Mouse (Mus musculus) lung, postnatal 0 days (tissue): ENCODE measurements around the gene Suds3. TPM values are rescaled to one million over a fixed set of nuclear protein-coding genes. Genes with fewer than 3 reads are reported as not detected.

ENCODE experiments used
- ATAC-seq: fragments of 200-750 bp; cut with Nextera tagmentation; 2 replicates; pipeline ENCODE4 v1.8.0; 2017; ENCODE audit warnings: moderate library complexity
- DNase-seq: peaks from one replicate; pipeline ENCODE4 v3.0.0-alpha.2; 2016; ENCODE audit warnings: low spot score
- H3K27ac ChIP-seq: fragments of 300-500 bp; sonication (generic); 2 replicates; pipeline ENCODE4 v1.5.1; 2014; ENCODE audit warnings: antibody characterized with exemption, mild to moderate bottlenecking, low read length, mixed read lengths
- H3K27me3 ChIP-seq: fragments of 300-500 bp; sonication (generic); replicated peaks from 2 replicates; pipeline ENCODE4 v1.6.1; 2014; ENCODE audit warnings: low read length, mixed read lengths; ENCODE audit not compliant: insufficient read depth
- H3K36me3 ChIP-seq: fragments of 300-500 bp; sonication (generic); 2 replicates; pipeline ENCODE4 v1.6.1; 2014; ENCODE audit warnings: low read length, mixed read lengths; ENCODE audit not compliant: insufficient read depth
- H3K4me1 ChIP-seq: fragments of 300-500 bp; sonication (generic); 2 replicates; pipeline ENCODE4 v1.6.1; 2014; ENCODE audit warnings: antibody characterized with exemption, low read depth, low read length, mixed read lengths; ENCODE audit not compliant: insufficient read depth
- H3K4me2 ChIP-seq: fragments of 300-500 bp; sonication (generic); replicated peaks from 2 replicates; pipeline ENCODE4 v1.6.1; 2014; ENCODE audit warnings: low read depth, mild to moderate bottlenecking, low read length, moderate library complexity, mixed read lengths
- H3K4me3 ChIP-seq: fragments of 300-500 bp; sonication (generic); 2 replicates; pipeline ENCODE4 v1.5.1; 2014; ENCODE audit warnings: low read depth, low read length
- H3K9ac ChIP-seq: fragments of 300-500 bp; sonication (generic); replicated peaks from 2 replicates; pipeline ENCODE4 v1.6.1; 2014; ENCODE audit warnings: low read depth, mild to moderate bottlenecking
- H3K9me3 ChIP-seq: fragments of 300-500 bp; sonication (generic); 2 replicates; pipeline ENCODE4 v1.6.1; 2016; ENCODE audit warnings: low read length, mixed read lengths
- CTCF ChIP-seq: IDR thresholded peaks from 2 replicates; pipeline ENCODE4 v1.5.1; 2016; ENCODE audit warnings: antibody characterized with exemption, mild to moderate bottlenecking
- EP300 ChIP-seq: IDR thresholded peaks from 2 replicates; pipeline ENCODE4 v1.6.1; 2016; ENCODE audit warnings: antibody characterized with exemption, mild to moderate bottlenecking, control low read depth
- WGBS: fragments of 180-500 bp; shearing (Covaris S2); extraction: QIAGEN DNeasy Blood & Tissue Kit; methylation state at CpG from one replicate; pipeline ENCODE4 v1.1.7; 2014; 5-methylcytosine and 5-hydroxymethylcytosine counted together
- polyA plus RNA-seq: library from polyadenylated mRNA; unstranded; fragments of >200 nt; fragmentation: Nextera tagmentation; extraction: Ambion mirVana; gene quantifications from 2 replicates; pipeline ENCODE4 v1.2.1, GENCODE M21; 2015

The Suds3 gene
- polyA plus RNA-seq, 1 experiment from 2014 or later, result 47.1 TPM

DNA sequence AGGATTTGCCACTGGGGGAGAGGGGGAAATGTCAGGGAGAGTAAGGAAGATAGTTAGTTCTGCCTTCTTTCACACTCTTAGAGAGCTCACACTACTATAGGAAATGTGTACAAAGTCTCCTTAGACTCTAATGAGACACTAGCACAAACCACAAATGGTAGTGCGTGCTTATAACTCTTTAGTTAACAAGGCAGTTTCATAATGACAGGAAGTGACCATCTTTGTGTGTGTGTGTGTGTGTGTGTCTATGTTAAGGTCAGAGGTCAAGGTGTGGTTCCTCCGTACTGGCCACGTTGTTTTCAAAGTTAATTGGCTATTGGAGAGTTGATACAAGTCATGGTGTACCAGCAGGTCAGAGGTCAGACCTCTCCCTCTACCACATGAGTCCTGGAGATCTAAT is 26.8 kb downstream of the Suds3 start:
- ATAC-seq (no peak), DNase-seq (no peak)
- H3K27me3 ChIP-seq, result 0 out of 2 replicates have a peak, but pooled peaks cover 5% of the 10 kb centered on the region
- H3K36me3 ChIP-seq, result peaks cover 9% of the 10 kb centered on the region; the same call in 1 of the 2 replicates
- no peaks in the 10 kb centered on the region for H3K9me3 ChIP-seq
- H3K27ac ChIP-seq, result no peak overlapping the region
- no peak overlapping the region for H3K9ac ChIP-seq
- no peak overlapping the region for H3K4me3 ChIP-seq
- 42% methylated on average over 3 of the region's 3 CpGs for WGBS
- no peak overlapping the region for H3K4me2 ChIP-seq
- TF ChIP-seq CTCF (no peak), EP300 (no peak)
- no peaks in the 10 kb centered on the region for H3K4me1 ChIP-seq

DNA sequence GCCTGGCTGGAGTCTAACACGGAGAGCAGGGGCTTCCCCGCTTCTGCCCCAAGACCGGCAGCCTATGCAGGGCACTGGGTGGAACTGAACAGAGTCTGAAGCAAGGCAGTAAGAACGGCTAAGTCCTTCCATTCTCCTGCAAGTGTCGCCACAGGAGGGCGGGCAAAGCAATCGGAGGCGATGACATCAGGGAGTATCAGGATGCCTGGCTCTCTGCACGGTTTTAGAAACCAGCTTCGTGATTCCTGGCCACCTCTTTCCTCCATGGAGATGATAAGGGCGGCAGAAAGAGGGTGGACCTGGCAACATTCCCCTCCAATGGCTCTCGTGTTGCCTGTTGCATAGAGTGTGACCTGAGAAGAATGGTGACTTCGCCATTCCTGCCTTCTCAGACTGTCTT is 28.2 kb downstream of the Suds3 start:
- H3K4me2 ChIP-seq, result 0 out of 2 replicates have a peak overlapping the region, but pooled peaks have one; percentile 5
- no peak overlapping the region for H3K27ac ChIP-seq
- H3K27me3 ChIP-seq, result 0 out of 2 replicates have a peak, but pooled peaks cover 5% of the 10 kb centered on the region
- DNase-seq (peak; percentile 29), ATAC-seq (peak; percentile 16; the same call in 1 of the 2 replicates)
- no peak overlapping the region for H3K9ac ChIP-seq
- no peak overlapping the region for H3K4me3 ChIP-seq
- no peaks in the 10 kb centered on the region for H3K4me1 ChIP-seq
- H3K36me3 ChIP-seq, result peaks cover 9% of the 10 kb centered on the region; the same call in 1 of the 2 replicates
- H3K9me3 ChIP-seq, result no peaks in the 10 kb centered on the region
- WGBS, result 3% methylated on average over 13 of the region's 13 CpGs
- TF ChIP-seq CTCF, result peak; percentile 50
- no peak for TF ChIP-seq EP300

DNA sequence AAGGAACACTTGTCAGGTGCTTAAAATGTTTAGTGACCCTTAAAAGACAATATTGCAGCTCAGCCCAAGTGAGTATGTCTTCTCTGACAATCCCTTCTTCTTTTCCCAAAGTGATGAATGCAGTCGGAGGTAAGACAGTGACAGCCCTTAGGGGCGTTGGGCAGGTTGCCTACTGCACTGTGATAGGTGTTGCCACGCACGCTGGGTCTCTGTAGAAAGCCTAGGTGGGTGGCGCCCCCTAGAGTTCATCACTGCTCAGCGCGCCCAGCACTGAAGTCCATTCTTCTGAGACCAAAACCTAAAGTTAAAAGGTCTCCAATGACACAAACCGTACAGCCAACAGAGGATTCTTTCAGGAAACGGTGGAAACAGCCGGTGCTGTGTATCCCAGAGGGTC is 46.4 kb downstream of the Suds3 start:
- no peaks in the 10 kb centered on the region for H3K27me3 ChIP-seq
- WGBS, result 17% methylated on average over 10 of the region's 10 CpGs
- ATAC-seq (no peak), DNase-seq (no peak)
- H3K9me3 ChIP-seq, result no peaks in the 10 kb centered on the region
- no peak overlapping the region for H3K27ac ChIP-seq
- TF ChIP-seq EP300 (no peak), CTCF (peak; percentile 57)
- H3K36me3 ChIP-seq, result no peaks in the 10 kb centered on the region
- H3K9ac ChIP-seq, result no peak overlapping the region
- no peak overlapping the region for H3K4me2 ChIP-seq
- no peaks in the 10 kb centered on the region for H3K4me1 ChIP-seq
- no peak overlapping the region for H3K4me3 ChIP-seq

DNA sequence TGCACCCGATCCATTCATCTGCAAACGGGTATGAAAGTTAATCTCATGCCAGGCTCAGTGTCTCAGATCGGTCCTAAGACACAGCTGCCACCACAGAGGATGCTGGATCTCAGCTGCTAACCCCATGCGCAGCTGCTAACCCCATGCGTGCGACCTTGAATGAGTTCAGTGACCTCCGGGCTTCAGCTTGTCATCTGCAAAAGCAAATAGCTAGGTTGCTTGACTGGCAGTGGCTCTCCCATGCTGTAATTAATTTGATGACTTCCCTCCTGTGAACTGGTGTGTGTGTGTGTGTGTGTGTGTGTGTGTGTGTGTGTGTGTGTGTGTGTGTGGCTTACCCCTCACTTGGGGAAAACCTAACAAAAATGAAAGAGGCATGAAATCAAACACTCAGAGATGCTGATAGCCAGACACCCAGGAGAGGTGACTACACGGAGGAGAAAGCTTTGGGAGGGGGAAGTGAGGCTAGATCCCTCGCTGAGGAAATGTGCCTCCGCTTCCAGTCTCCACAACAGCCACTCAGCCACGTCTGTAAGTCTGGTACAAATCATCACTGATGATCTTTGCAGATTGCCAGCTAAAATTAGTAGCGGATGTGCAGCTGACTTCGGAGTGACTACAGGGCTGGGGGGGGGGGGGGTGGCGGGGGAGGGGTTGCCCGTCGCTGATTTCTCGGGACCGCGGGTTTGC is 47.0 kb downstream of the Suds3 start:
- no peaks in the 10 kb centered on the region for H3K36me3 ChIP-seq
- 28% methylated on average over 19 of the region's 19 CpGs for WGBS
- H3K9ac ChIP-seq, result no peak overlapping the region
- H3K4me1 ChIP-seq, result no peaks in the 10 kb centered on the region
- H3K27me3 ChIP-seq, result no peaks in the 10 kb centered on the region
- no peak overlapping the region for H3K4me3 ChIP-seq
- H3K27ac ChIP-seq, result no peak overlapping the region
- no peak for ATAC-seq
- TF ChIP-seq EP300, result no peak
- TF ChIP-seq CTCF, result no peak
- no peak for DNase-seq
- no peak overlapping the region for H3K4me2 ChIP-seq
- H3K9me3 ChIP-seq, result no peaks in the 10 kb centered on the region

DNA sequence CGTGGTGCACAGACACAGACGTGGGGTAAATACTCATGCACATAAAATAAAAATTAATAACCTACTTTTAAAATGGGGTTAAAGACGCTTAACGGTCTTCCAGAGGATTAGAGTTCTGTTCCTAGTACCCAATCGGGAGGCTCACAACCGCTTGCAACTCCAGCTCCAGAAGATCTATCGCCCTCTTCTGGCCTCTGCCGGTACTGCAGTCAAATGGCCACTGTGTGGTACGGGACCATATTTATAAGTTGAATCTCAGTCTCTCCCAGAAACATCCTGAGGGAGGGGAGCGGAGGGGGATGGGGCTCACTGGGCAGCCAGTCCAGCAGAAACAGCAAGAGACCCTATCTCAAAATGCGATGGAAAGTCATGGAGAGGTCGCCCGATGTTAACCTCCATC is 47.7 kb downstream of the Suds3 start:
- Histone ChIP-seq H3K9me3 (no peaks in the 10 kb centered on the region), H3K4me3 (no peak overlapping the region), H3K27ac (no peak overlapping the region), H3K36me3 (no peaks in the 10 kb centered on the region), H3K4me2 (no peak overlapping the region), H3K27me3 (no peaks in the 10 kb centered on the region), H3K4me1 (no peaks in the 10 kb centered on the region), H3K9ac (no peak overlapping the region)
- TF ChIP-seq EP300 (no peak), CTCF (peak; percentile 51)
- WGBS, result 82% methylated on average over 13 of the region's 13 CpGs
- no peak for ATAC-seq
- no peak for DNase-seq

DNA sequence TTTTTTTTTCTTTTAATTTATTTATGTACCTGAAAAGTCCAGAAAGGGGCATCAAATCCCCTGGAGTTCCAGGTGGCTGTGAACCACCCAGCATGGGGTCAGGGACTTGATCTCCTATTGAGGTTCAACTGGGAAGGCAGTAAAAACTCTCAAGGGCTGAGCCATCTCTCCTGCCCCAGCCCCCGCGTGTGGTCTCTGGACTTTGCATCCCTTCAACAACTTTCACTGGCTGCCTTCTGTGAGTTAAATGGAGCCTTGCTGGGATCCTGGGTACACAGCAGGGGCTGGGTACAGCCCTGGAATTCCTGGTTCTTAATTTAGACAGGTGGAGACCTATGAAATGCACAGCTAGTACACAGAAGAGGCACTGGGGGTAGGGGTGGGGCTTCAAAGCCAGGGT is 54.7 kb downstream of the Suds3 start:
- Histone ChIP-seq H3K9me3 (no peaks in the 10 kb centered on the region), H3K4me1 (no peaks in the 10 kb centered on the region), H3K36me3 (no peaks in the 10 kb centered on the region), H3K4me2 (no peak overlapping the region), H3K4me3 (no peak overlapping the region), H3K27me3 (no peaks in the 10 kb centered on the region), H3K27ac (no peak overlapping the region), H3K9ac (no peak overlapping the region)
- 53% methylated on average over 2 of the region's 2 CpGs for WGBS
- ATAC-seq (no peak), DNase-seq (no peak)
- TF ChIP-seq EP300 (no peak), CTCF (no peak)
